Mouse (Mus musculus): ENCODE data around the gene Gm37240. TPM values are rescaled to one million over a fixed set of nuclear protein-coding genes. Genes with fewer than 3 reads are reported as not detected.
A peak's percentile ranks its signal among the peaks of the same experiment; 100 is the strongest.

Gene Gm37240
- total and polyA plus RNA-seq, 2 experiments from 2014 or later = 0.43 to 1.9 TPM

- Histone ChIP-seq H3K9ac (replicated peaks; ENCODE audit: low read length, poor library complexity, severe bottlenecking) (no peak overlapping the region), H3K4me3 (ENCODE audit: low read depth, low read length) (no peak overlapping the region), H3K4me2 (ENCODE audit: low read depth, low read length, poor library complexity, severe bottlenecking) (no peak overlapping the region), H3K27ac (ENCODE audit: low read depth, low read length) (peak overlapping the region; percentile 72), H3K4me1 (ENCODE audit: insufficient read depth, low read length) (peaks cover 10% of the 10 kb centered on the region), H3K9me3 (ENCODE audit: low read length) (no peaks in the 10 kb centered on the region), H3K36me3 (ENCODE audit: insufficient read depth, low read length) (no peaks in the 10 kb centered on the region), H3K27me3 (ENCODE audit: insufficient read depth, low read length) (no peaks in the 10 kb centered on the region)
- peak; percentile 71 for DNase-seq (ENCODE audit: low spot score)
- TF ChIP-seq CTCF (IDR thresholded peaks at IDR 0.05) = no peak
- peak; percentile 60; the same call in 1 of the 2 replicates for ATAC-seq (ENCODE audit: low FRiP score)
- 47% methylated on average over 10 of the region's 10 CpGs for WGBS
Observed at GRCm38 (mm10) chr3:85339269-85339820, 548.0 kb downstream of the Gm37240 start.

GRCm38 (mm10) chr3:85338755-85339095 lies 548.6 kb downstream of the Gm37240 start:
- no peak for TF ChIP-seq CTCF (IDR thresholded peaks at IDR 0.05)
- H3K4me3 ChIP-seq (ENCODE audit: low read depth, low read length) = no peak overlapping the region
- no peak for ATAC-seq (ENCODE audit: low FRiP score)

GRCm38 (mm10) chr3:85337881-85338754 lies 549.2 kb downstream of the Gm37240 start:
- ATAC-seq (ENCODE audit: low FRiP score) = no peak; the same call in 1 of the 2 replicates
- no peaks in the 10 kb centered on the region for H3K9me3 ChIP-seq (ENCODE audit: low read length)
- TF ChIP-seq CTCF (IDR thresholded peaks at IDR 0.05) = no peak
- no peak overlapping the region for H3K9ac ChIP-seq (replicated peaks; ENCODE audit: low read length, poor library complexity, severe bottlenecking)
- WGBS = 54% methylated on average over 7 of the region's 7 CpGs
- H3K4me1 ChIP-seq (ENCODE audit: insufficient read depth, low read length) = peaks cover 10% of the 10 kb centered on the region
- no peaks in the 10 kb centered on the region for H3K27me3 ChIP-seq (ENCODE audit: insufficient read depth, low read length)
- DNase-seq (ENCODE audit: low spot score) = no peak
- no peak overlapping the region for H3K4me2 ChIP-seq (ENCODE audit: low read depth, low read length, poor library complexity, severe bottlenecking)
- 0 out of 2 replicates have a peak overlapping the region, but pooled peaks have one; percentile 8 for H3K27ac ChIP-seq (ENCODE audit: low read depth, low read length)
- no peaks in the 10 kb centered on the region for H3K36me3 ChIP-seq (ENCODE audit: insufficient read depth, low read length)
- no peak overlapping the region for H3K4me3 ChIP-seq (ENCODE audit: low read depth, low read length)

More at GRCm38 (mm10) chr3:85338755-85339095, 548.6 kb downstream of the Gm37240 start:
- H3K27ac ChIP-seq (ENCODE audit: low read depth, low read length) = no peak overlapping the region
- no peaks in the 10 kb centered on the region for H3K27me3 ChIP-seq (ENCODE audit: insufficient read depth, low read length)
- H3K4me1 ChIP-seq (ENCODE audit: insufficient read depth, low read length) = peaks cover 10% of the 10 kb centered on the region
- 40% methylated on average over 3 of the region's 3 CpGs for WGBS
- no peak overlapping the region for H3K9ac ChIP-seq (replicated peaks; ENCODE audit: low read length, poor library complexity, severe bottlenecking)
- DNase-seq (ENCODE audit: low spot score) = no peak
- no peak overlapping the region for H3K4me2 ChIP-seq (ENCODE audit: low read depth, low read length, poor library complexity, severe bottlenecking)
- H3K36me3 ChIP-seq (ENCODE audit: insufficient read depth, low read length) = no peaks in the 10 kb centered on the region
- no peaks in the 10 kb centered on the region for H3K9me3 ChIP-seq (ENCODE audit: low read length)

GRCm38 (mm10) chr3:85335517-85335916 lies 551.8 kb downstream of the Gm37240 start:
- ATAC-seq (ENCODE audit: low FRiP score) = no peak
- H3K36me3 ChIP-seq (ENCODE audit: insufficient read depth, low read length) = no peaks in the 10 kb centered on the region
- H3K27me3 ChIP-seq (ENCODE audit: insufficient read depth, low read length) = no peaks in the 10 kb centered on the region
- no peak overlapping the region for H3K9ac ChIP-seq (replicated peaks; ENCODE audit: low read length, poor library complexity, severe bottlenecking)
- peaks cover 10% of the 10 kb centered on the region for H3K4me1 ChIP-seq (ENCODE audit: insufficient read depth, low read length)
- H3K27ac ChIP-seq (ENCODE audit: low read depth, low read length) = no peak overlapping the region
- WGBS = 69% methylated on average over 1 of the region's 1 CpGs
- H3K4me3 ChIP-seq (ENCODE audit: low read depth, low read length) = no peak overlapping the region
- TF ChIP-seq CTCF (IDR thresholded peaks at IDR 0.05) = no peak
- no peaks in the 10 kb centered on the region for H3K9me3 ChIP-seq (ENCODE audit: low read length)
- H3K4me2 ChIP-seq (ENCODE audit: low read depth, low read length, poor library complexity, severe bottlenecking) = no peak overlapping the region
- no peak for DNase-seq (ENCODE audit: low spot score)

GRCm38 (mm10) chr3:85332276-85332675 lies 555.0 kb downstream of the Gm37240 start:
- no peak overlapping the region for H3K4me3 ChIP-seq (ENCODE audit: low read depth, low read length)

GRCm38 (mm10) chr3:85318256-85318655 lies 569.1 kb downstream of the Gm37240 start:
- 0 out of 2 replicates have a peak, but pooled peaks cover 7% of the 10 kb centered on the region for H3K4me1 ChIP-seq (ENCODE audit: insufficient read depth, low read length)

More at GRCm38 (mm10) chr3:85332276-85332675, 555.0 kb downstream of the Gm37240 start:
- H3K4me2 ChIP-seq (ENCODE audit: low read depth, low read length, poor library complexity, severe bottlenecking) = no peak overlapping the region
- DNase-seq (ENCODE audit: low spot score) (no peak), ATAC-seq (ENCODE audit: low FRiP score) (no peak)
- H3K36me3 ChIP-seq (ENCODE audit: insufficient read depth, low read length) = no peaks in the 10 kb centered on the region
- H3K27ac ChIP-seq (ENCODE audit: low read depth, low read length) = no peak overlapping the region
- 94% methylated on average over 4 of the region's 4 CpGs for WGBS
- no peak for TF ChIP-seq CTCF (IDR thresholded peaks at IDR 0.05)
- no peaks in the 10 kb centered on the region for H3K4me1 ChIP-seq (ENCODE audit: insufficient read depth, low read length)
- no peak overlapping the region for H3K9ac ChIP-seq (replicated peaks; ENCODE audit: low read length, poor library complexity, severe bottlenecking)
- H3K9me3 ChIP-seq (ENCODE audit: low read length) = no peaks in the 10 kb centered on the region
- no peaks in the 10 kb centered on the region for H3K27me3 ChIP-seq (ENCODE audit: insufficient read depth, low read length)

More at GRCm38 (mm10) chr3:85318256-85318655, 569.1 kb downstream of the Gm37240 start:
- H3K4me2 ChIP-seq (ENCODE audit: low read depth, low read length, poor library complexity, severe bottlenecking) = no peak overlapping the region
- no peak overlapping the region for H3K4me3 ChIP-seq (ENCODE audit: low read depth, low read length)
- no peaks in the 10 kb centered on the region for H3K36me3 ChIP-seq (ENCODE audit: insufficient read depth, low read length)
- H3K27me3 ChIP-seq (ENCODE audit: insufficient read depth, low read length) = no peaks in the 10 kb centered on the region
- no peak for DNase-seq (ENCODE audit: low spot score)
- no peak overlapping the region for H3K9ac ChIP-seq (replicated peaks; ENCODE audit: low read length, poor library complexity, severe bottlenecking)
- H3K9me3 ChIP-seq (ENCODE audit: low read length) = no peaks in the 10 kb centered on the region
- no peak for ATAC-seq (ENCODE audit: low FRiP score)
- no peak for TF ChIP-seq CTCF (IDR thresholded peaks at IDR 0.05)
- H3K27ac ChIP-seq (ENCODE audit: low read depth, low read length) = no peak overlapping the region
- WGBS = 46% methylated on average over 5 of the region's 5 CpGs

Measured in midbrain, postnatal 0 days (tissue).